Mouse (Mus musculus) forebrain, embryonic 13.5 days (tissue): ENCODE data around the gene Ppp4r3a. TPM values are rescaled to one million over a fixed set of nuclear protein-coding genes. Genes with fewer than 3 reads are reported as not detected.
"Not testable (repeated sequence)": the region's sequence is repeated elsewhere in the genome, so short reads cannot be mapped to it uniquely, and the experiment has no call there.

Experiments
- ATAC-seq: fragments of 200-750 bp; cut with Nextera tagmentation; 2 replicates; pipeline ENCODE4 v1.8.0; 2017
- H3K27ac ChIP-seq: fragments of 300-500 bp; sonication (generic); 2 replicates; pipeline ENCODE4 v1.5.1; 2015; ENCODE audit warnings: inconsistent platforms, mild to moderate bottlenecking, moderate library complexity
- H3K27me3 ChIP-seq: fragments of 300-500 bp; sonication (generic); 2 replicates; pipeline ENCODE4 v1.6.1; 2015; ENCODE audit warnings: mild to moderate bottlenecking, inconsistent platforms
- H3K36me3 ChIP-seq: fragments of 300-500 bp; sonication (generic); 2 replicates; pipeline ENCODE4 v1.6.1; 2015; ENCODE audit warnings: mild to moderate bottlenecking, inconsistent platforms; ENCODE audit not compliant: poor library complexity, severe bottlenecking
- H3K4me1 ChIP-seq: fragments of 300-500 bp; sonication (generic); 2 replicates; pipeline ENCODE4 v1.6.1; 2015; ENCODE audit warnings: inconsistent platforms
- H3K4me2 ChIP-seq: fragments of 300-500 bp; sonication (generic); 2 replicates; pipeline ENCODE4 v1.6.1; 2015; ENCODE audit warnings: inconsistent platforms, mild to moderate bottlenecking, moderate library complexity
- H3K4me3 ChIP-seq: fragments of 300-500 bp; sonication (generic); 2 replicates; pipeline ENCODE4 v1.5.1; 2015; ENCODE audit warnings: mild to moderate bottlenecking, inconsistent platforms
- H3K9ac ChIP-seq: fragments of 300-500 bp; sonication (generic); 2 replicates; pipeline ENCODE4 v1.6.1; 2015; ENCODE audit warnings: mild to moderate bottlenecking, inconsistent platforms
- H3K9me3 ChIP-seq: fragments of 300-500 bp; sonication (generic); replicated peaks from 2 replicates; pipeline ENCODE4 v1.6.1; 2016; ENCODE audit warnings: inconsistent platforms
- WGBS: fragments of 180-500 bp; shearing (Covaris S2); methylation state at CpG from one replicate; pipeline ENCODE4 v1.1.7; 2015; 5-methylcytosine and 5-hydroxymethylcytosine counted together
- polyA plus RNA-seq: library from polyadenylated mRNA; unstranded; fragments of >200 nt; fragmentation: Nextera tagmentation; extraction: Ambion mirVana; gene quantifications from 2 replicates; pipeline ENCODE4 v1.2.1, GENCODE M21; 2015

The Ppp4r3a gene
- 36.9 and 40.0 TPM in 2 replicates for polyA plus RNA-seq

DNA sequence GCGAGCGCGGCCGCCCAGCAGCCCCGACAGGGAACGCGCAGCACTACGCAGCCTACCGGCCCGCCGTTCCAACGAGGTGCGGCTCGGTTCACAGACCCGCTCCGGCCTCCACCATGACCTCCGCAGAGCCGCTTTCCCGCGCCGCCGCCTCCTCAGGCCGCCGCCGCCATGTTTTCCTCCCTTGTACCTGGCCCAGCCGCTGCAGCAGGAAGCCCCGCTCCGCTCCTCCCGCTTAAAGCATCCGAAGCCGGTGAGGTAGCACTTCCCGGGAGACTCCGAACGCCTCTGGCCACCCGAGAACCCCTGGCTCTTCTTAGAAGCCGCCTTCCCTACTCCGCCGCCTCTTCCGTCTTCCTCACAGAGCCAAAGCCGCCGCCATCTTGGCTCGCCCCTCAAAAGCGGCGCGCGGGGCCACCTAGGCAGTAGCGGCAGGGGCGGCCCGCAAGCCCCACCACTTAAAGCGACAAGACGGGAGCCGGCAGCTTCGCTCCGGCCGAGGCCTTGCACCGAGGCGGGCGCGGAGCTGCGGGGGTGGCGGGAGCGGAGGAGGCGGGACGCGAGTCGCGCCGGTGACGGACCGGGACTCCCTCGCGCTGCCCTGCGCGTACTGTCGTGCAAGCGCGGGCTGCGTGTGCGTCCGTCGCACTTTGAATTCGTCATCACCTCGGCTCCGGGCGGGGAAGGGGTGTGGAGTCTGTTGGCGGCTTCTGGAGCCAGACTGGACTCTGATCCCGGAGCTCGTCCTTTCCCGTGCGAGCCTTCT lies at the start of gene Ppp4r3a:
TSS of gene Ppp4r3a (minus strand) at position 627 of the 763 bp plus-strand sequence.
- peak within 1 kb of the TSS; percentile 99 for H3K27ac ChIP-seq
- peak within 1 kb of the TSS; percentile 93 for H3K4me2 ChIP-seq
- H3K4me1 ChIP-seq, result peaks cover 26% of the 10 kb centered on the region
- H3K27me3 ChIP-seq, result no peaks in the 10 kb centered on the region
- peak within 1 kb of the TSS; percentile 94 for H3K4me3 ChIP-seq
- no peaks in the 10 kb centered on the region for H3K9me3 ChIP-seq
- under 1% methylated on average over 84 of the region's 90 CpGs for WGBS
- peak; percentile 96 for ATAC-seq
- peaks cover 6% of the 10 kb centered on the region for H3K36me3 ChIP-seq
- peak within 1 kb of the TSS; percentile 96 for H3K9ac ChIP-seq

DNA sequence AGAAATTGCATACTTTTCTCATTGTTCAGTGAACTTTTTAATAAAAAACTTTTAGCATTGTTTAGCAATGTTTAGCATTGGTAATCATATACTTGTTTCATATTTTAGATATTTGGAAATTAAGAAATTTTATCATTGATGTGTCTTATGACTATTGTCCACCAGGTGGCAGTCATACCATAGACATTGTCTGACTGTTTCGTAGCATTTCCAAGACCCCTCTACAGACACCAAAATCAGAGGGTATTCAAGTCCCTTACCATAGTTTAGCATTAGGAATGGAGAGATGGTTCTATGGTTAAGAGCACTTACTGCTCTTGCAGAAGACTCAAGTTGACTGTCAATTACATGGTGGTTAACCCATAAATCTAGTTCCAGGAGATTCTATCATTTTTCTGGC lies 39.5 kb upstream of the Ppp4r3a start:
- H3K4me2 ChIP-seq, result no peak overlapping the region
- H3K4me3 ChIP-seq, result no peak overlapping the region
- WGBS, result 10% methylated on average over 1 of the region's 1 CpGs
- H3K27ac ChIP-seq, result no peak overlapping the region
- H3K9me3 ChIP-seq, result no peaks in the 10 kb centered on the region
- ATAC-seq, result no peak
- no peaks in the 10 kb centered on the region for H3K36me3 ChIP-seq
- no peaks in the 10 kb centered on the region for H3K27me3 ChIP-seq
- H3K4me1 ChIP-seq, result no peaks in the 10 kb centered on the region
- no peak overlapping the region for H3K9ac ChIP-seq

- not testable (repeated sequence) for H3K36me3 ChIP-seq, H3K9ac ChIP-seq, H3K4me1 ChIP-seq, H3K4me3 ChIP-seq, ATAC-seq, H3K9me3 ChIP-seq, H3K27me3 ChIP-seq, H3K27ac ChIP-seq, H3K4me2 ChIP-seq
- WGBS, result 77% methylated on average over 4 of the region's 4 CpGs
Measured at GRCm38 (mm10) chr12:101122066-101122465, 38.6 kb upstream of the Ppp4r3a start.

DNA sequence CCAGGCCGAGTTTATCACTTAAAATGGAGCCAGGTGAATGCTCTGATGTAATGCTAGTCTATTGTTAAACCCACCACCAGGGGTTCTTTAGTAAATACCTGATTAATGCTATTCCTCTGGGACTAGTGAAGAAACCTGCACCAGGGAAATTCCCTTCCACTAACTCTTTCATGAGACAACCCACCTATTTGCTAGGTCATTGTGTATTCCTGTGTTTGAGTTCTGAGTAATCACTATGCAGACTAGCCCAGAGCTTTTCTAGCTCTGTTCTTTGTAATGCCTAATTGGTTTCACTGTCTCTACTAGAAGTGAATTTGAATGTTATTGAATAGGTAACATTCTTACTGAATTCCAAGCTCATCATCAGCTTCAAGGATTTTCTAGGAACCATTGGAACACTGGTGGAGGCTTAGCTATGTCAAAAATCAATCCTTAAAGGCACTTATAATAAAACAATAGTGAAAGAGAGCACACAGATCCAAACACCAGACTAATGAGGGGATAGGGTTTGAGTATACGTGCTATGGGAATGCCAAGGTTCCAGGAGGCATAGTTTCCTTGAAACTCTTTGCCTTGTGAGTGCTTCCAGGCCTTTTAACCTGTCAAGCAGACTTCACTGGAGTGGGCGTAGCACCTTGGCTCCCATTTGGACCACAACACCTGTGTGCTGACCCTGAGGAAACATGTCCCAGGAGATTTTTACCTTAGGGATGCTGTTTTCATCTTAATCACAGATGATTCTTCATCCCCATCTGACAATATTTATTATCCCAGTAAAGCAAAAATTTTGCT lies 26.5 kb upstream of the Ppp4r3a start:
- H3K4me1 ChIP-seq, result not testable (repeated sequence)
- WGBS, result 79% methylated on average over 3 of the region's 3 CpGs

GRCm38 (mm10) chr12:101107722-101108121 lies 24.2 kb upstream of the Ppp4r3a start:
- no peak for ATAC-seq
- H3K27ac ChIP-seq, result no peak overlapping the region
- peaks cover 7% of the 10 kb centered on the region for H3K9me3 ChIP-seq
- no peak overlapping the region for H3K9ac ChIP-seq
- no peaks in the 10 kb centered on the region for H3K36me3 ChIP-seq
- no peak overlapping the region for H3K4me3 ChIP-seq
- H3K27me3 ChIP-seq, result no peaks in the 10 kb centered on the region
- 100% methylated on average over 1 of the region's 1 CpGs for whole genome bisulfite sequencing
- H3K4me1 ChIP-seq, result no peaks in the 10 kb centered on the region
- H3K4me2 ChIP-seq, result no peak overlapping the region

More for the DNA sequence above, 26.5 kb upstream of the Ppp4r3a start:
- H3K27ac ChIP-seq, ATAC-seq, H3K4me3 ChIP-seq, H3K9ac ChIP-seq, H3K9me3 ChIP-seq, H3K36me3 ChIP-seq, H3K27me3 ChIP-seq, H3K4me2 ChIP-seq: not testable (repeated sequence)

DNA sequence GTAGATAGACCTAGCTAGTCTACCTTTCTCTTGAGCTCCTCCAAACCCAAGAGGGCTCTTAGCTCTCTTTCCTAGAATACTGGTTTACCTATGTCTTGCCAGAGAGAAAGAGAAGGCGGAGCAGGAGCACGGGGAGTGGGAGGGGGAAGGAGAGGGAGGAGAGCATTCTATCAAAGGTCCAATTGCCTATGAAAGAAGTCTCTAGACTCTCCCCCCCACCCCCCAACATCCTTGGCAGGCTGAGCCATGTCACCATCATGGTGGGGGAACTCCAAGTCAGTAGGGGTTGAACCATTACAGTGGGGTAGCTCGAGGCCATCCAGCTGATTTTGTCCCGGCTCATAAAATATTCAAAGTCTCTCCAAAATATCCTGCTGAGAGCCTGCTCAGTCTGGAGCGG lies 22.1 kb upstream of the Ppp4r3a start:
- Histone ChIP-seq H3K4me1 (no peaks in the 10 kb centered on the region), H3K4me3 (no peak overlapping the region), H3K9me3 (0 out of 2 replicates have a peak, but pooled peaks cover 4% of the 10 kb centered on the region), H3K27ac (no peak overlapping the region), H3K27me3 (no peaks in the 10 kb centered on the region), H3K9ac (no peak overlapping the region), H3K4me2 (no peak overlapping the region), H3K36me3 (no peaks in the 10 kb centered on the region)
- WGBS, result 30% methylated on average over 5 of the region's 5 CpGs
- no peak for ATAC-seq

- Histone ChIP-seq H3K9me3 (0 out of 2 replicates have a peak, but pooled peaks cover 4% of the 10 kb centered on the region), H3K4me1 (no peaks in the 10 kb centered on the region), H3K27ac (no peak overlapping the region), H3K4me3 (no peak overlapping the region), H3K27me3 (no peaks in the 10 kb centered on the region), H3K36me3 (no peaks in the 10 kb centered on the region), H3K9ac (no peak overlapping the region), H3K4me2 (no peak overlapping the region)
- no peak for ATAC-seq
- WGBS, result 76% methylated on average over 3 of the region's 3 CpGs
Measured at GRCm38 (mm10) chr12:101102648-101103047, 19.1 kb upstream of the Ppp4r3a start.

DNA sequence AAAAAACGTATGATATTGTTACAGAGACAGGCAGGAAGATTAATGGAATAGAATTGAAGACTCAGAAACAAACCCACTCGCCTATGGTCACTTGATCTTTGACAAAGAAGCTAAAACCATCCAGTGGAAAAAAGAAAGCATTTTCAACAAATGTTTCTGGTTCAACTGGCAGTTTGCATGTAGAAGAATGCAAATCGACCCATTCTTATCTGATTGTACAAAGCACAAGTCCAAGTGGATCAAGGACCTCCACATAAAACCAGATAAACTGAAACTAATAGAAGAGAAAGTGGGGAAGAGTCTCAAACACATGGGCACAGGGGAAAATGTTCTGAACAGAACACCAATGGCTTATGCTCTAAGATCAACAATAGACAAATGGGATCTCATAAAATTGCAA lies 10.2 kb upstream of the Ppp4r3a start:
- ATAC-seq, H3K36me3 ChIP-seq, H3K4me3 ChIP-seq, H3K9me3 ChIP-seq, H3K4me2 ChIP-seq, H3K27ac ChIP-seq, H3K27me3 ChIP-seq, H3K4me1 ChIP-seq, H3K9ac ChIP-seq: not testable (repeated sequence)
- 65% methylated on average over 3 of the region's 3 CpGs for WGBS

DNA sequence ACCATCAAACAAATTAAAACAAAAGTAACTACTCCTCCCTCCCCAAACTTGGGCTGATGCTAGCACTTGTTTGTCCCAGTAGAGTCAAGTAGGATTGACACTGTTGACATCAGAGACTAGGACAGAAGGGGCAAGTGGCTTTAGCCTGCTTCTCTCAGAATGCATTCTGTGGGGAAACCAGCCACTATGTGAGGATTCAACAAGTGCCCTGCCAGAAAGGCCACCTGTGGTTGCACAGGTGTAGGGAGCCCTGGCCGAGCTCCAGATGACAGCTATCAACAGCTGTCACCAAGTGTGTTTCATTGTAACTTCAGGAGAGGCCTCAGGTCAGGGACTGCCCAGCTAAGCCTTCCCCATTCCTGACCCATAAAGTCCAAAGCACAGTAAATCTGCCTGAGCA lies 6.5 kb upstream of the Ppp4r3a start:
- Histone ChIP-seq H3K4me3 (no peak overlapping the region), H3K9ac (no peak overlapping the region), H3K36me3 (no peaks in the 10 kb centered on the region), H3K27ac (no peak overlapping the region), H3K27me3 (no peaks in the 10 kb centered on the region), H3K4me1 (no peaks in the 10 kb centered on the region), H3K4me2 (no peak overlapping the region), H3K9me3 (peaks cover 4% of the 10 kb centered on the region; the same call in 1 of the 2 replicates)
- WGBS, result 88% methylated on average over 1 of the region's 1 CpGs
- ATAC-seq, result no peak

GRCm38 (mm10) chr12:101087406-101087805 lies 3.9 kb upstream of the Ppp4r3a start:
- WGBS, result 96% methylated on average over 1 of the region's 1 CpGs
- no peak overlapping the region for H3K4me3 ChIP-seq
- no peaks in the 10 kb centered on the region for H3K27me3 ChIP-seq

GRCm38 (mm10) chr12:101084881-101085666 lies 1.6 kb upstream of the Ppp4r3a start:
- Histone ChIP-seq H3K27ac (no peak overlapping the region), H3K36me3 (peaks cover 6% of the 10 kb centered on the region), H3K9ac (no peak overlapping the region)

More at GRCm38 (mm10) chr12:101087406-101087805, 3.9 kb upstream of the Ppp4r3a start:
- Histone ChIP-seq H3K27ac (no peak overlapping the region), H3K4me2 (no peak overlapping the region), H3K36me3 (no peaks in the 10 kb centered on the region), H3K9ac (no peak overlapping the region), H3K9me3 (no peaks in the 10 kb centered on the region), H3K4me1 (peaks cover 8% of the 10 kb centered on the region)
- no peak for ATAC-seq

GRCm38 (mm10) chr12:101084237-101084636 lies 735 bp upstream of the Ppp4r3a start:
- Histone ChIP-seq H3K9me3 (no peaks in the 10 kb centered on the region), H3K36me3 (peaks cover 6% of the 10 kb centered on the region), H3K4me1 (peaks cover 26% of the 10 kb centered on the region), H3K4me3 (peak overlapping the region; percentile 94), H3K27ac (peak overlapping the region; percentile 99), H3K9ac (peak overlapping the region; percentile 96), H3K27me3 (no peaks in the 10 kb centered on the region), H3K4me2 (peak overlapping the region; percentile 93)
- ATAC-seq, result no peak
- WGBS, result 10% methylated on average over 4 of the region's 4 CpGs

More at GRCm38 (mm10) chr12:101084881-101085666, 1.6 kb upstream of the Ppp4r3a start:
- peak overlapping the region; percentile 94 for H3K4me3 ChIP-seq
- ATAC-seq, result no peak
- no peaks in the 10 kb centered on the region for H3K9me3 ChIP-seq
- peak overlapping the region; percentile 93 for H3K4me2 ChIP-seq
- H3K27me3 ChIP-seq, result no peaks in the 10 kb centered on the region
- WGBS, result 91% methylated on average over 9 of the region's 9 CpGs
- peaks cover 26% of the 10 kb centered on the region for H3K4me1 ChIP-seq
